Mouse (Mus musculus): ENCODE measurements at regions not wholly inside any gene's neighbourhood (a gene's known extent, or its start where the extent isn't known, plus 50 kb on each side); places are given as distances from the start of the nearest gene placed in this dataset.

- DNase-seq (ENCODE audit: low spot score in 2 of 2), result no peak
These were observed 377.4 kb downstream of the Kcnj2 start for GRCm38 (mm10) chr11:111443381-111443780.

GRCm38 (mm10) chr11:111444791-111445190 is 378.8 kb downstream of the Kcnj2 start:
- no peak for DNase-seq (ENCODE audit: low spot score in 2 of 2)

- peak in 1 of 2 experiments; percentile 17 for DNase-seq (ENCODE audit: low spot score in 2 of 2)
These were observed 379.8 kb downstream of the Kcnj2 start for GRCm38 (mm10) chr11:111445764-111446163.

- DNase-seq (ENCODE audit: low spot score in 2 of 2), result no peak
These were observed 385.0 kb downstream of the Kcnj2 start for GRCm38 (mm10) chr11:111450811-111451494.

GRCm38 (mm10) chr11:111460046-111460445 is 394.1 kb downstream of the Kcnj2 start:
- no peak for DNase-seq (ENCODE audit: low spot score in 2 of 2)

GRCm38 (mm10) chr11:111484981-111485380 is 419.0 kb downstream of the Kcnj2 start:
- no peak for DNase-seq (ENCODE audit: low spot score in 2 of 2)

- no peak for DNase-seq (ENCODE audit: low spot score in 2 of 2)
These were observed 446.5 kb downstream of the Kcnj2 start for GRCm38 (mm10) chr11:111512471-111512870.

- DNase-seq (ENCODE audit: low spot score in 2 of 2), result no peak
These were observed 456.8 kb downstream of the Kcnj2 start for GRCm38 (mm10) chr11:111522716-111523115.

GRCm38 (mm10) chr11:111523465-111523864 is 457.5 kb downstream of the Kcnj2 start:
- peak in 1 of 2 experiments; percentile 57 for DNase-seq (ENCODE audit: low spot score in 2 of 2)

- DNase-seq (ENCODE audit: low spot score in 2 of 2), result no peak
These were observed 460.2 kb downstream of the Kcnj2 start for GRCm38 (mm10) chr11:111526010-111526742.

GRCm38 (mm10) chr11:111529591-111529990 is 463.6 kb downstream of the Kcnj2 start:
- no peak for DNase-seq (ENCODE audit: low spot score in 2 of 2)

- no peak for DNase-seq (ENCODE audit: low spot score in 2 of 2)
These were observed 464.9 kb downstream of the Kcnj2 start for GRCm38 (mm10) chr11:111530912-111531311.

GRCm38 (mm10) chr11:111532457-111532856 is 466.5 kb downstream of the Kcnj2 start:
- peak in 1 of 2 experiments; percentile 6 for DNase-seq (ENCODE audit: low spot score in 2 of 2)

GRCm38 (mm10) chr11:111536040-111536836 is 470.3 kb downstream of the Kcnj2 start:
- DNase-seq (ENCODE audit: low spot score in 2 of 2), result peak in 1 of 2 experiments; percentile 8

GRCm38 (mm10) chr11:111537654-111538053 is 471.7 kb downstream of the Kcnj2 start:
- DNase-seq (ENCODE audit: low spot score in 2 of 2), result peak in 1 of 2 experiments; percentile 30

GRCm38 (mm10) chr11:111539960-111540359 is 474.0 kb downstream of the Kcnj2 start:
- no peak for DNase-seq (ENCODE audit: low spot score in 2 of 2)

- DNase-seq (ENCODE audit: low spot score in 2 of 2), result no peak
These were observed 479.3 kb downstream of the Kcnj2 start for GRCm38 (mm10) chr11:111545291-111545690.

GRCm38 (mm10) chr11:111555131-111555530 is 489.2 kb downstream of the Kcnj2 start:
- DNase-seq (ENCODE audit: low spot score in 2 of 2), result no peak

GRCm38 (mm10) chr11:111555615-111556014 is 489.7 kb downstream of the Kcnj2 start:
- DNase-seq (ENCODE audit: low spot score in 2 of 2), result no peak

GRCm38 (mm10) chr11:111558302-111559140 is 492.6 kb downstream of the Kcnj2 start:
- no peak for DNase-seq (ENCODE audit: low spot score in 2 of 2)

- no peak for DNase-seq (ENCODE audit: low spot score in 2 of 2)
These were observed 497.2 kb downstream of the Kcnj2 start for GRCm38 (mm10) chr11:111563171-111563570.
